Mouse (Mus musculus) kidney, postnatal 0 days (tissue): ENCODE data around the gene Fhod1. TPM values are rescaled to one million over a fixed set of nuclear protein-coding genes. Genes with fewer than 3 reads are reported as not detected.

Experiments
- ATAC-seq: fragments of 200-750 bp; cut with Nextera tagmentation; replicated peaks from 2 replicates; pipeline ENCODE4 v1.8.0; 2017; ENCODE audit warnings: low read depth, moderate number of reproducible peaks, moderate TSS enrichment, moderate library complexity; ENCODE audit not compliant: low FRiP score
- DNase-seq: peaks from one replicate; pipeline ENCODE4 v3.0.0-alpha.2; 2016; ENCODE audit warnings: low spot score
- H3K27ac ChIP-seq: fragments of 300-500 bp; sonication (generic); 2 replicates; pipeline ENCODE4 v1.5.1; 2014; ENCODE audit warnings: mild to moderate bottlenecking
- H3K27me3 ChIP-seq: fragments of 300-500 bp; sonication (generic); 2 replicates; pipeline ENCODE4 v1.6.1; 2014; ENCODE audit warnings: low read length, mixed read lengths; ENCODE audit not compliant: insufficient read depth
- H3K36me3 ChIP-seq: fragments of 300-500 bp; sonication (generic); 2 replicates; pipeline ENCODE4 v1.6.1; 2014; ENCODE audit warnings: low read length, mixed read lengths; ENCODE audit not compliant: insufficient read depth
- H3K4me1 ChIP-seq: fragments of 300-500 bp; sonication (generic); replicated peaks from 2 replicates; pipeline ENCODE4 v1.6.1; 2014; ENCODE audit warnings: antibody characterized with exemption, low read length, mixed read lengths; ENCODE audit not compliant: insufficient read depth
- H3K4me2 ChIP-seq: fragments of 300-500 bp; sonication (generic); 2 replicates; pipeline ENCODE4 v1.6.1; 2014; ENCODE audit warnings: mild to moderate bottlenecking, low read length, moderate library complexity, mixed read lengths
- H3K4me3 ChIP-seq: fragments of 300-500 bp; sonication (generic); replicated peaks from 2 replicates; pipeline ENCODE4 v1.5.1; 2014; ENCODE audit warnings: low read depth, low read length
- H3K9ac ChIP-seq: fragments of 300-500 bp; sonication (generic); 2 replicates; pipeline ENCODE4 v1.6.1; 2014; ENCODE audit warnings: low read depth, low read length
- H3K9me3 ChIP-seq: fragments of 300-500 bp; sonication (generic); replicated peaks from 2 replicates; pipeline ENCODE4 v1.6.1; 2016; ENCODE audit warnings: low read length, inconsistent platforms, mixed read lengths
- CTCF ChIP-seq: IDR thresholded peaks from 2 replicates; pipeline ENCODE4 v1.5.1; 2016; ENCODE audit warnings: antibody characterized with exemption, low read depth, mild to moderate bottlenecking, moderate library complexity
- WGBS: fragments of 180-500 bp; shearing (Covaris S2); extraction: QIAGEN DNeasy Blood & Tissue Kit; methylation state at CpG from one replicate; pipeline ENCODE4 v1.1.7; 2014; 5-methylcytosine and 5-hydroxymethylcytosine counted together
- polyA plus RNA-seq: library from polyadenylated mRNA; unstranded; fragments of >200 nt; fragmentation: Nextera tagmentation; extraction: Ambion mirVana; gene quantifications from 2 replicates; pipeline ENCODE4 v1.2.1, GENCODE M21; 2015

Gene Fhod1
- polyA plus RNA-seq, 1 experiment from 2014 or later, result 1.8 TPM

DNA sequence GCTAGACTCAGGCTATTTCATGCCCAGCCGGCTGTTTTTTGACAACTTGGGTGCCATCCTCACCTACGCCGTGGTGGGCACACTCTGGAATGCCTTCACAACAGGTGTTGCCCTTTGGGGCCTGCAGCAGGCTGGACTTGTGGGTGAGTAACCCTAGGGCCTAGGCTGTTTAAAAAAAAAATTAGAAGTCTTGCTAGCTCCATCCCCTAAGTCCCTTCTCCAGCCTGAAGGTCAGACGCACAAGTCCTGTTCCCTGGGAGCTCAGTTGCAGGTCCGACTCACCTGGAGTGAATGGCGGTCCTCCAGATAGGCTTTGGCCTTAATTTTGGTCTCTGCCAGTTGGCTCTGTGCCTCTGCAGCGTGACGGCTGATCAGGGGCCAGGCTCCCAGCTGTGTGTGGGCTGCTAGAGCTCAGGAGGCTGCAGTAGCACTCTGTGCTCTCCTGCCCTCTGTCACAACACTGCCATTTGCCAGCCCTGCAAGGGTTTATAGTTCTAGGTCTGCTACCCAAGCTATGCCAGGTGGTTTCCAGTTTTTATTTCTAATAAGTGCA lies 5.9 kb upstream of the Fhod1 start:
- H3K4me2 ChIP-seq, result no peak overlapping the region
- H3K4me3 ChIP-seq, result no peak overlapping the region
- H3K4me1 ChIP-seq, result peaks cover 9% of the 10 kb centered on the region; the same call in 1 of the 2 replicates
- H3K9me3 ChIP-seq, result no peaks in the 10 kb centered on the region
- TF ChIP-seq CTCF, result no peak
- H3K36me3 ChIP-seq, result no peaks in the 10 kb centered on the region
- no peak overlapping the region for H3K27ac ChIP-seq
- WGBS, result 71% methylated on average over 8 of the region's 8 CpGs
- DNase-seq, result no peak
- no peaks in the 10 kb centered on the region for H3K27me3 ChIP-seq
- no peak overlapping the region for H3K9ac ChIP-seq
- no peak for ATAC-seq

DNA sequence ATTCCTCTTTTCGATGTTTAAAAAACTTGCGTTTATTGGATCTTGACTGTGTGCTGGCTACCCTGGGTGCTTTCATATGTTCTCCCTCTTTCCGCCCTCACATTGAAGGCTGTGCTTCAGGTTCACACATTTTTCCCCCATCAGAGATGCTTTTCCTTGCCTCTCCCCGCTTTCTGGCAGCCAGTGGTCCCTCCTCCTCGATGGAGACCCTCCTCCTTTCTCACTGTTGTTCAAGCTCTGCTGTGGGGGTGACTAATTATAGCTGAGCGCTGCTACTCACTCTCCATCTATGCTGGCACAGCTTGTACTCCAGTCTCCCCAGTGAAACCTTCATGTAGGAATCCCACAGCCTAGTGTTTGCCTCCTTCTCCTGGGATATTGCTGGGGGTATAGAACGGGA lies 2.4 kb upstream of the Fhod1 start:
- no peaks in the 10 kb centered on the region for H3K27me3 ChIP-seq
- no peaks in the 10 kb centered on the region for H3K36me3 ChIP-seq
- no peaks in the 10 kb centered on the region for H3K9me3 ChIP-seq
- no peak overlapping the region; the same call in 1 of the 2 replicates for H3K4me2 ChIP-seq
- no peak for ATAC-seq
- peaks cover 24% of the 10 kb centered on the region; the same call in 1 of the 2 replicates for H3K4me1 ChIP-seq
- no peak overlapping the region for H3K4me3 ChIP-seq
- no peak for TF ChIP-seq CTCF
- DNase-seq, result no peak
- no peak overlapping the region for H3K27ac ChIP-seq
- 51% methylated on average over 7 of the region's 7 CpGs for WGBS
- H3K9ac ChIP-seq, result no peak overlapping the region

DNA sequence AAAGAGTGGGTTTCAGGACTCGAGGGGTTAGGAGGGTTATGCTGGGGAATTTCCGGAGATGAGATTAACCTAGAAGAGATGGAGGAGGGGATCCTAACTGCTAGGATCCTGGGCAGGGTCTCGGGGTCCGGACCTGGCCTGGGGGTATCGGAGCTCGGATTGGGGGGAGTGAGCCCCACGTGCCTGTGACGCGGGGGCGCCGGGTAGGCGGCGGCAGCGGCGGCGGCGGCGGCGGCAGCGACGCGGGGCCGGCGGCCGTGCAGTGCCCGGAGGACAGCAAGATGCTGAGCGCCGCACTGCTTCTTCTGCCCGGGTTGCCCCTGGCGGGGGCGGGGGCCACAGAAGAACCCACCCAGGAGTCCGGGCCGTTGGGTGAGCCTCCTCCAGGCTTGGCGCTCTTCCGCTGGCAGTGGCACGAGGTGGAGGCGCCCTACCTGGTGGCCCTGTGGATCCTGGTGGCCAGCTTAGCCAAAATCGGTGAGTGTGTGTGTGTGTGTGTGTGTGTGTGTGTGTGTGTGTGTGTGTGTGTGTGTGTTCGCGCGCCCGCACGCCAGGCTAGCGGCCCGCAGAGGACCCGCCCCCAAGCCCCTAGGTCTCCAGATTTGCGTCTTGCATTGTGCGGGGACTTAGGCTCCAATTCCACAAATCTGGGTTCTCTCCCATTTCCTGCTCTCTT lies 1.5 kb upstream of the Fhod1 start:
- Histone ChIP-seq H3K9me3 (no peaks in the 10 kb centered on the region), H3K4me3 (peak overlapping the region; percentile 73), H3K36me3 (no peaks in the 10 kb centered on the region), H3K4me1 (peaks cover 21% of the 10 kb centered on the region; the same call in 1 of the 2 replicates), H3K4me2 (peak overlapping the region; percentile 90), H3K9ac (peak overlapping the region; percentile 59), H3K27me3 (no peaks in the 10 kb centered on the region), H3K27ac (no peak overlapping the region)
- ATAC-seq, result no peak
- TF ChIP-seq CTCF, result no peak
- DNase-seq, result no peak
- 4% methylated on average over 25 of the region's 48 CpGs for WGBS

DNA sequence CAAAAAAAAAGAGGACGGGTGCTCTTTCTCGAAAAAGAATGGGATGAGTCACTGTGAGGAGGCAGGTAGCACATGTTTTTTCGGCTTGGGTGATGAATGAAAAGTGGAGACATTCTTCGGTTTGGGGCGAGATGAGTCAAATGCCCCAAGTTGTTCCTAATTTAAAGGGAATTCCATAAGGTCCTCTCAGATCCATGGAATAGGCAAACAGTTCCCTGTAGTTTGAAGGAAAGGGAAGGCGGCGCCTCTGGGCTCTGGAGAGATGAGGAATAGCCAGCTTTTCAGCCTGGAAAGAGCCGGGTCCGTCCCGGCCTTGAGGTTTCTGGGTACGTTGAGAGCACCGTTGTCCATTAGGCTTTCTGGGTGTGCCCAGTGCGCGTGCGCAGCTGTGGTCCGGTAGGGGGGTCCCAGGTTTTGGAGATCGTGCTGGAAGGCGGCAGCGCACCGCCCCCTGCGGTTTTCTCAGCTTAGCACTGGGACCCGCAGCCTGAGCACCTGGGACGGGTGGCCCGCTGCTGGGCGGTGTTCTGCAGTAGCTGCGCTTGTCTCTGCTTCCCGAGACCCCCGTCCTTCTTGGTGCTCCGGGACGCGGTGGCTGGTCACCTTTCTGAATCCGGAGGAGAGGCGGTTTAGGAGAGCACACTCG lies 820 bp upstream of the Fhod1 start, which contains the start of gene Slc9a5:
TSS of gene Slc9a5 (plus strand) at position 394 of the 646 bp plus-strand sequence.
- ATAC-seq (no peak), DNase-seq (peak; percentile 70)
- peaks cover 21% of the 10 kb centered on the region; the same call in 1 of the 2 replicates for H3K4me1 ChIP-seq
- WGBS, result under 1% methylated on average over 34 of the region's 34 CpGs
- H3K4me3 ChIP-seq, result peak within 1 kb of the TSS; percentile 73
- H3K9me3 ChIP-seq, result no peaks in the 10 kb centered on the region
- peak within 1 kb of the TSS; percentile 74 for H3K9ac ChIP-seq
- H3K27ac ChIP-seq, result peak within 1 kb of the TSS; percentile 88
- no peaks in the 10 kb centered on the region for H3K36me3 ChIP-seq
- peak; percentile 39 for TF ChIP-seq CTCF
- no peaks in the 10 kb centered on the region for H3K27me3 ChIP-seq
- peak within 1 kb of the TSS; percentile 90 for H3K4me2 ChIP-seq

DNA sequence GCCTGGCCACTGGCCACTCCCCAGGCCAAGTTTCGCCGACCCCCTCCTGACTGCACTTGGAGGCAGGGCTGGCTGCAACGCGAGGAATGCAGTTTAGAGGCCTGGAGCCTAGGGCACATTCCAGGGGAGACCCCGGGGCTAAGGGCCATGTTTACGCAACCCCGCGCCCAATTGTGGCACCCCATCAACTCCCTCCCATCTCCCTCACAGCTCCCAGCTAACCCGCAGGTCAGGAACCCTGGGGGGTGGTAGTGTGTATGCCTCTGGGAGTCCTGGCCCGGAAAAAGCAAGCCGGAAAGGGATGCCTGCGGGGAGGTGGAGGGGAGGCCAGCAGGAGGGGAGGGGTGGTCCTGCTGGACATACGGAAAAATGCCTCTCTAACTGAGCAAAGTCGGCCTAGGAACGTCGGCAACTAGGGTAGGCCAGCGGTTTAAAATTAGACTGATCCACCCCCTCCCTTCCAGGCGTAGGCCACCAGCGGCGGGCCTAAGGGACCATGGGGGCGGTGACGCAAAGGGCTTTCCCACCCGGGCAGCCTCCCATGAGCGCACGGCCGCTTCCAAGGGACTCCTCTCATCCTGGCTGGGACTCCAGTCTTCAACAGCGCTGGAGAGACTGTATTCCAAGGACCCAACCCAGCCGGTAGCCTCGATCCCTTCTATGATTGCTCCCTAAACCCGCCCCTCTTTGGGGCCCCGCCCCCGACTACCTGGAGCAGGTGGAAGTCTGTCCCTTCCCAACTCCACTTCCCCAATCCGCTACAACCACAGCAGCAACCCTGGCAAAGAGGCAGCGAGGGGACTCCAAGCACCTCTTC lies 934 bp downstream of the Fhod1 start:
- H3K4me1 ChIP-seq, result peaks cover 21% of the 10 kb centered on the region; the same call in 1 of the 2 replicates

More for the DNA sequence above, 934 bp downstream of the Fhod1 start:
- 0 out of 2 replicates have a peak, but pooled peaks have one; percentile 2 for TF ChIP-seq CTCF
- Histone ChIP-seq H3K9me3 (no peaks in the 10 kb centered on the region), H3K27me3 (no peaks in the 10 kb centered on the region), H3K27ac (peak overlapping the region; percentile 88), H3K9ac (peak overlapping the region; percentile 74), H3K4me2 (peak overlapping the region; percentile 90), H3K4me3 (peak overlapping the region; percentile 73), H3K36me3 (no peaks in the 10 kb centered on the region)
- DNase-seq (peak; percentile 84), ATAC-seq (peak; percentile 52)
- under 1% methylated on average over 34 of the region's 34 CpGs for WGBS
